Mouse (Mus musculus): ENCODE data around the gene Rere. TPM values are rescaled to one million over a fixed set of nuclear protein-coding genes. Genes with fewer than 3 reads are reported as not detected.
A peak's percentile ranks its signal among the peaks of the same experiment; 100 is the strongest.

The Rere gene
- total and polyA plus RNA-seq, 3 experiments: 4.1 to 31.8 TPM; not detected in 1

- no peaks in the 10 kb centered on the region for H3K9me3 ChIP-seq (replicated peaks; ENCODE audit: insufficient read depth, low read length)
- H3K27ac ChIP-seq (ENCODE audit: control insufficient read depth, low read depth, low read length): peak overlapping the region; percentile 15
- TF ChIP-seq USF2 (IDR thresholded peaks at IDR 0.05; ENCODE audit: borderline replicate concordance in 1 of 2, insufficient read depth in 1 of 2, low read depth in 1 of 2, low read length in 2 of 2) (no peak), SIN3A (IDR thresholded peaks at IDR 0.05; ENCODE audit: low read length) (peak; percentile 16; the same call in 1 of the 2 replicates), CTCF (IDR thresholded peaks at IDR 0.05 in 2 of 3, conservative IDR thresholded peaks at IDR 0.05 in 1 of 3; ENCODE audit: control insufficient read depth in 1 of 3, insufficient read depth in 1 of 3, low read depth in 2 of 3, low read length in 3 of 3, poor library complexity in 1 of 3, severe bottlenecking in 1 of 3) (no peak)
- H3K79me2 ChIP-seq (ENCODE audit: control insufficient read depth, insufficient read depth, low read length, poor library complexity): no peaks in the 10 kb centered on the region
- H3K27me3 ChIP-seq (ENCODE audit: control insufficient read depth in 1 of 2, insufficient read depth in 2 of 2, low read length in 2 of 2): no peaks in the 10 kb centered on the region
- H3K4me1 ChIP-seq (ENCODE audit: control insufficient read depth in 1 of 2, insufficient read depth in 2 of 2, low read length in 2 of 2): peaks cover 13 to 47% of the 10 kb centered on the region in 2 experiments
- no peak overlapping the region for H3K9ac ChIP-seq (ENCODE audit: control insufficient read depth, low read depth, low read length, poor library complexity, severe bottlenecking)
- peaks cover 0 to 52% of the 10 kb centered on the region in 2 experiments; a peak in 2 of 4 replicates for H3K36me3 ChIP-seq (ENCODE audit: control insufficient read depth in 1 of 2, insufficient read depth in 2 of 2, low read length in 2 of 2)
- DNase-seq (ENCODE audit: low read depth, low spot score): peak; percentile 54
- H3K4me3 ChIP-seq (ENCODE audit: control insufficient read depth in 1 of 2, insufficient read depth in 1 of 2, low read depth in 2 of 2, low read length in 2 of 2): no peak overlapping the region
Measured at GRCm38 (mm10) chr4:150518826-150519225, 237.4 kb downstream of the Rere start.

- Histone ChIP-seq H3K9me3 (replicated peaks; ENCODE audit: insufficient read depth, low read length) (no peaks in the 10 kb centered on the region), H3K9ac (ENCODE audit: control insufficient read depth, low read depth, low read length, poor library complexity, severe bottlenecking) (no peak overlapping the region), H3K4me3 (ENCODE audit: control insufficient read depth in 1 of 2, insufficient read depth in 1 of 2, low read depth in 2 of 2, low read length in 2 of 2) (no peak overlapping the region), H3K27ac (ENCODE audit: control insufficient read depth, low read depth, low read length) (no peak overlapping the region), H3K27me3 (ENCODE audit: control insufficient read depth in 1 of 2, insufficient read depth in 2 of 2, low read length in 2 of 2) (no peaks in the 10 kb centered on the region), H3K79me2 (ENCODE audit: control insufficient read depth, insufficient read depth, low read length, poor library complexity) (no peaks in the 10 kb centered on the region), H3K4me1 (ENCODE audit: control insufficient read depth in 1 of 2, insufficient read depth in 2 of 2, low read length in 2 of 2) (peaks cover 16 to 51% of the 10 kb centered on the region in 2 experiments), H3K36me3 (ENCODE audit: control insufficient read depth in 1 of 2, insufficient read depth in 2 of 2, low read length in 2 of 2) (peaks cover 0 to 56% of the 10 kb centered on the region in 2 experiments; a peak in 2 of 4 replicates)
- TF ChIP-seq GATA1 (IDR thresholded peaks at IDR 0.05; ENCODE audit: low read depth, low read length): no peak
- peak; percentile 73; the same call in 1 of the 2 replicates for TF ChIP-seq MXI1 (IDR thresholded peaks at IDR 0.05; ENCODE audit: low read depth, low read length)
- TF ChIP-seq MYC (IDR thresholded peaks at IDR 0.05; ENCODE audit: low read depth, low read length): 0 out of 2 replicates have a peak, but pooled peaks have one; percentile 20
- peak; percentile 60 for TF ChIP-seq MAX (IDR thresholded peaks at IDR 0.05; ENCODE audit: low read length)
- peak; percentile 58 for TF ChIP-seq SIN3A (IDR thresholded peaks at IDR 0.05; ENCODE audit: low read length)
- peak; percentile 47 for DNase-seq (ENCODE audit: low read depth, low spot score)
Measured at GRCm38 (mm10) chr4:150520069-150520468, 238.6 kb downstream of the Rere start.

- peak; percentile 62 for DNase-seq (ENCODE audit: low read depth, low spot score)
- Histone ChIP-seq H3K27ac (ENCODE audit: control insufficient read depth, low read depth, low read length) (peak overlapping the region; percentile 91), H3K36me3 (ENCODE audit: control insufficient read depth in 1 of 2, insufficient read depth in 2 of 2, low read length in 2 of 2) (peaks cover 0 to 45% of the 10 kb centered on the region in 2 experiments; a peak in 2 of 4 replicates), H3K9ac (ENCODE audit: control insufficient read depth, low read depth, low read length, poor library complexity, severe bottlenecking) (peak overlapping the region; percentile 39), H3K9me3 (replicated peaks; ENCODE audit: insufficient read depth, low read length) (no peaks in the 10 kb centered on the region), H3K27me3 (ENCODE audit: control insufficient read depth in 1 of 2, insufficient read depth in 2 of 2, low read length in 2 of 2) (no peaks in the 10 kb centered on the region), H3K4me1 (ENCODE audit: control insufficient read depth in 1 of 2, insufficient read depth in 2 of 2, low read length in 2 of 2) (peaks cover 16 to 40% of the 10 kb centered on the region in 2 experiments), H3K79me2 (ENCODE audit: control insufficient read depth, insufficient read depth, low read length, poor library complexity) (no peaks in the 10 kb centered on the region), H3K4me3 (ENCODE audit: control insufficient read depth in 1 of 2, insufficient read depth in 1 of 2, low read depth in 2 of 2, low read length in 2 of 2) (no peak overlapping the region)
- TF ChIP-seq HCFC1 (IDR thresholded peaks at IDR 0.05; ENCODE audit: low read depth, low read length) (no peak), ZNF384 (IDR thresholded peaks at IDR 0.05; ENCODE audit: low read depth, low read length) (no peak), ELF1 (IDR thresholded peaks at IDR 0.05; ENCODE audit: low read depth, low read length) (no peak), SMC3 (IDR thresholded peaks at IDR 0.05; ENCODE audit: low read depth, low read length) (no peak), BHLHE40 (IDR thresholded peaks at IDR 0.05; ENCODE audit: borderline replicate concordance, low read depth, low read length) (no peak), MAX (IDR thresholded peaks at IDR 0.05; ENCODE audit: low read length) (no peak), USF1 (IDR thresholded peaks at IDR 0.05; ENCODE audit: low read depth, low read length) (no peak), GATA1 (IDR thresholded peaks at IDR 0.05; ENCODE audit: low read depth, low read length) (peak; percentile 78), TAL1 (IDR thresholded peaks at IDR 0.05; ENCODE audit: low read length) (peak; percentile 51), ETS1 (IDR thresholded peaks at IDR 0.05; ENCODE audit: low read depth, low read length) (peak; percentile 78; the same call in 1 of the 2 replicates), NELFE (IDR thresholded peaks at IDR 0.05; ENCODE audit: low read depth, low read length) (no peak), ZKSCAN1 (IDR thresholded peaks at IDR 0.05; ENCODE audit: low read depth, low read length) (no peak), SIN3A (IDR thresholded peaks at IDR 0.05; ENCODE audit: low read length) (peak; percentile 59), RCOR1 (IDR thresholded peaks at IDR 0.05; ENCODE audit: low read depth, low read length) (no peak), USF2 (IDR thresholded peaks at IDR 0.05; ENCODE audit: borderline replicate concordance in 1 of 2, insufficient read depth in 1 of 2, low read depth in 1 of 2, low read length in 2 of 2) (no peak), UBTF (IDR thresholded peaks at IDR 0.05; ENCODE audit: borderline replicate concordance, insufficient read depth, low read depth, low read length) (no peak), POLR2AphosphoS2 (IDR thresholded peaks at IDR 0.05; ENCODE audit: low read length) (no peak), EP300 (IDR thresholded peaks at IDR 0.05; ENCODE audit: low read depth in 1 of 2, low read length in 2 of 2) (peak; percentile 52 to 58), RAD21 (IDR thresholded peaks at IDR 0.05; ENCODE audit: low read depth, low read length) (no peak), CHD1 (IDR thresholded peaks at IDR 0.05; ENCODE audit: low read depth, low read length) (no peak), MYB (IDR thresholded peaks at IDR 0.05; ENCODE audit: low read depth, low read length) (no peak), GABPA (IDR thresholded peaks at IDR 0.05; ENCODE audit: low read depth, low read length) (no peak)
Measured at GRCm38 (mm10) chr4:150522425-150522824, 241.0 kb downstream of the Rere start.

Measured in MEL (cell line).